Mouse (Mus musculus) large intestine, adult 2 months (tissue): ENCODE measurements around the gene Lpcat2. TPM values are rescaled to one million over a fixed set of nuclear protein-coding genes. Genes with fewer than 3 reads are reported as not detected.
"Not testable (repeated sequence)": the region's sequence is repeated elsewhere in the genome, so short reads cannot be mapped to it uniquely, and the experiment has no call there.

Experiments used
- DNase-seq: peaks from one replicate; pipeline ENCODE4 v3.0.0-alpha.2; 2012; ENCODE audit warnings: low read depth, low spot score
- WGBS: fragments of 180-500 bp; shearing (Covaris S2); methylation state at CpG from one replicate; pipeline ENCODE4 v1.1.7; 2018; 5-methylcytosine and 5-hydroxymethylcytosine counted together
- polyA plus RNA-seq: library from polyadenylated mRNA; depleted of rRNA; stranded (reverse); fragments of >200 nt; gene quantifications from 2 replicates; pipeline ENCODE4 v1.2.3, GENCODE M21; 2012

Lpcat2 gene
- polyA plus RNA-seq, 1 experiment: 2.8 TPM

DNA sequence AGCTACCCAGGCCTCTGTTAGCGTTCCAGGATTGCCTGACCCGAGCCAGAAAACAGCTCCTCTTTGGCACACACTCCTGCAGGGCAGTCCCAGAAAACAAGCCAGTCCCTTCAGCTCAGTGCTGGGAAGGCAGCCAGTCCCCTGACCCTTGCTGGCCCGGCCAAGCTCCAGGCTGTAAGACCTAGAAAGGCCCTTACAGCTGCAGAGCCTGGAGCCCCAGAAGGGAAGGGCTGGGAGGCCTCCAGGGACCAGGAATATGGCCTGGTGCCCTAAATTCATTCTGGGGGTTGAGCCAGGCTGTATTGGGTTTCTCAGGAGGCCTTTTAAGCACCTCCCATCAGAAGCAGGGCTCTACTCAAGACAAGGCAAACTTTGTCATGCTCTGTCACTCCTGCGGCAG lies 4.9 kb upstream of the Lpcat2 start:
- DNase-seq: no peak
- 41% methylated on average over 4 of the region's 4 CpGs for WGBS

DNA sequence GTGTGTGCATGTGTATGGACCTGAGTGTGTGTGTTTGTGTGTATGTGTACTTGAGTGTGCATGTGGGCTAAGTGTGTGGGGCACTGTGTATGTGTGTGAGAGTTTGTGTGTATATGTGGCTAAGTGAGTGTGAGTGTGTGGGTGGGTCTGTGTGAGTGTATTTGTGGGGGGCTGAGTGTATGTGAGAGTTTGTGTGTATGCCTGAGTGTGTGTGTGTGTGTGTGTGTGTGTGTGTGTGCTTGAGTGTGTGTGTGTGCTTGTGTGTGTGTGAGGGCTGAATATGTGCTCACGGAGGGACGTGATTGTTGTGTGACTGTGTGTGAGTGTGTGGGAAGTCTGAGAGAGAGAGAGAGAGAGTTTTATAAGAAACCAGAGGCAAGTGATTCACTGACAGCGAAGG lies 3.8 kb upstream of the Lpcat2 start:
- no peak for DNase-seq
- 94% methylated on average over 3 of the region's 3 CpGs for WGBS

DNA sequence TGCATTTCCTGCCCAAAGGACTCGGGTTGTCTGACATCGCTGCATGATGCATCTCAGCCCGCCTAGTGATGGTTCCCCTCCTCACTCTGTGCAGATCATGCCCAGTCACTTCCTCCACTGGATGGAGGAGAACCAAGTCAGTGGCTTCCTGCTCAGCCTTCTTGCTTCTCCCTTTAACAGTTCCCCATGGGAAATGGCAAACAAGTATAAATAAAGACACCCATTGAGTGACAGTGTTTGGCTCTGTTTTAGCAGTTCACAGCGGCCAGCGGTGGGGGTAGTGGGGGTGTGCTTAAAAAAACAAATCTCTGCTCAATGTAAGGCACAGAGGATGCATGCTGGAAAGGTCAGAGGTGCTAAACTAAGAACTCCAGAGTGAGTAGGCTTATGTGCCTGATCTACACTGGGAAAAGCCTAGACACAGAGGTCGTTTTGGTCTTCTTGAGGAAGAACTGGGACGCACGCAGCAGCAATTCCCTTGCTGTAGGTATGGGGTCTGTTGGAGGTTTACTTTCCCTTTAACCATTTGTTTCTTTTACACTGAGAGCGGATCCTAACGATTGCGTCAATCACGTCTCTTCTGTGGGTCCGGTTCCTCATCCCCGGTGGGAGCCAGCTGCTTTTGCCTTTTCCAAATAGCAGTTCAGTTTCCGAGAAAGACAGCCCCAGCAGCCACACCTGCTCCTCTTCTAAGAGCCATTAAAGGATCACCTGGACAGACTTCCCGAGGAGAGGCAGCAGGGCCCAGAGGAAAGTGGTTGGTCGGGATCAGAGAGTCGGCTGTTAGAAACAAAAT lies 1.8 kb upstream of the Lpcat2 start:
- no peak for DNase-seq
- WGBS: 20% methylated on average over 18 of the region's 18 CpGs

DNA sequence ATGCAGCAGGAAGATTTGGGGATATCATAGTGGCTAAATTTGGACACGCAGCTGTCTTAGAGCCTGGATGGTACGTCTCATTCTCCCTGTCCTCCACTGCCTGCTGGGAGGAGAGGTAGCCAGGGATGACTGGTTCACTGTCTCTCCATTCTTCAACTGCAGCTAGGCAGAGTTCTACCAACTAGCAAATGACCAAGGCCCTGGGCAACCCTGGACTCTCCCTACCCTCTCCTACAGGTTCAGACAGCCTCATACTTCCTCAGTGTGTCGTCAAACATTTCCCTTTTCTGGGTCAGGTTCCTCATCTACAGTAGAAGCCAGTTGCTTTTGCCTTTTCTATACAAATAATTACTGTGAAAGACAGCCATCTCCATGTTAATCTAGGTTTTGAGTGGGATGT lies 466 bp upstream of the Lpcat2 start:
- no peak for DNase-seq
- WGBS: 28% methylated on average over 3 of the region's 3 CpGs

GRCm38 (mm10) chr8:92856273-92856986 lies 1.3 kb downstream of the Lpcat2 start:
- no peak for DNase-seq
- 65% methylated on average over 7 of the region's 7 CpGs for WGBS

- WGBS: 85% methylated on average over 14 of the region's 14 CpGs
- no peak for DNase-seq
Measured at GRCm38 (mm10) chr8:92858475-92859182, 3.5 kb downstream of the Lpcat2 start.

DNA sequence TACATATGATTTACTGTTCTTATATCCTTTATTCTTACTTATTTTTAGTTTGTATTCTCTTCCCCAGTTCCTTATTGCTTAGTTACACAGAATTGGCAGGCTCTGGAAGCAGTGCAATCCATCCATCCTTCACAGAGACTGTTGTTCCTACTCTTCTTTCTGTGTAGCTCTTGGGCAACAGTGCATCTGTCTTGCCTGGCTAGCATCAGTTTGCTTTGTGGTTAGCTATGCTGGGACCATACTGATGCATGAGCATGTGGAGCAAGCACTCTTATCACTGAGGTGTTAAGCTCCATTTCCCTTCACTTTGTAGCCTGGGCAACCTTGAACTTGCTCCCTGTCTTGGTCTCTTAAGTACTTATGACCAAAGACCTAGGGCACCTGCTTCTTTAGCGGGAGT lies 6.8 kb downstream of the Lpcat2 start:
- no peak for DNase-seq
- WGBS: 95% methylated on average over 1 of the region's 1 CpGs

- WGBS: 32% methylated on average over 7 of the region's 7 CpGs
- DNase-seq: no peak
Measured at GRCm38 (mm10) chr8:92870281-92870680, 15.1 kb downstream of the Lpcat2 start.

DNA sequence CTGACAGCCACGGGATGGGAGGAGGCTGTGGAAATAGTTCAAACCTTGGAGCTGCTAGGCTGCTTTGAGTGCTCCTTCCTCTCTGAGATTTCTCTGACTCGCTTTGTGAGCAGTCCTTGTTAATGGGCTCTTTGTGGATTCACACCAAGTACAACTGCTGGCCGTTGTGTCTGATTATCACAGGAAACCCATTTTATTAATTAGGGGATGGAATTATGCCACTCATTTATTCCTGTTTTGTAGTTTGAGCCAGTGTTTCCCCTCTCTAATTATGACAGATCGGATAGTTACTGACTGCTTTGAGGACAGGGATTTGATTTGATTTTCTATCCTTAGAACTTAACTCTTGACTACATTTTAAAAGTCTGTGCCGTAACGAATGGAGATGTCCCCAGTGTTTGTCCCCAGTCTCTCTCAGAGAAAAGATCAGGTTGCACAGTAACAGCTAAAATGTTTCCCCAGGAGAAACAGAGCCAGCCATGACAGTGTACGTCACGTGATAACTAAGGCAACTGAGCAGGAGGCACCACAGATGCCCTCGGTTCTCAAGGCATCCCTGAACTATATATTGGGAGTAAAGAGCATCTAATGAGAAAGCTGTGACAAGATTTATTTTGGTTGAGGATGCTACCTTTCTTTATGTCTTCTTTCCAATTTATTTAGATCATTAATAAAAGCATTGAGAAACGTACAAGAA lies 17.1 kb downstream of the Lpcat2 start:
- 83% methylated on average over 10 of the region's 10 CpGs for WGBS
- no peak for DNase-seq

DNA sequence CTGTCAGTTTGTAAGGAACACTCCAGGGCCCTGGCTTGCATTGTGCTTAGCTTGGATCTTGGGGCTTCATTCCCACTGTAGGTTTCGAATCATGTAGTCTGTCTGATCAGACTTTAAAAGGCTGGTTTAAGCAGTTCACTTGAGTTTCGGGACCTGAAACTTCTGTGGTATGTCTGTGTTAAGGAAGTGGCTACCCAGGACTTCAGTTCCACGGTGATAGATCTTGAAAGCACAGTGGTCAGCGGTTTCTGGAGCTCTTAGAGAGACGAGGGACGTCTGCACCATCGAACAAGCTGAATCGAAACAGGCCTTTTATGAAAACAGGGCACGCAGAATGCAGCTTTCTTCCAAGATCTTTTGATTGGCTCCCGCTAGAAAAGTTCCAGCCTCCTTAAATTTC lies 20.7 kb downstream of the Lpcat2 start:
- no peak for DNase-seq
- WGBS: 91% methylated on average over 10 of the region's 10 CpGs

DNA sequence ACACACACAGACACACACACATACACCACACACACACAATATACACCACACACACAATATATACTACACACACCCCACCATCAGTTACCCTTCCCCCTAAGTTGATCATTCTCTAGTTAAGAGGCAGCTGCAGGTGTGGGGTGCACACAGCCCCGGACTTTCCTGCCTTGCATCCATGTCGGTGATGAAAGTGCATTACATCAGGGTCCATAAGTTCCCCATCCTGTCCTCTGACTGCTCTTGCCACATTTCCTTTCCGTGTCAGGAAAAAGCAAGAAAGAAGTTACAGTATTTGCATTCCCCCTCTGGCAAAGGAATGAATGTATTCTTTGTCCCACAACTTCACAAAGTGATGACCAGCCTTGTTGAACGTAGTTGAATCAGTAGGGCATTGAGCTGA lies 26.1 kb downstream of the Lpcat2 start:
- no peak for DNase-seq
- WGBS: 39% methylated on average over 4 of the region's 4 CpGs

DNA sequence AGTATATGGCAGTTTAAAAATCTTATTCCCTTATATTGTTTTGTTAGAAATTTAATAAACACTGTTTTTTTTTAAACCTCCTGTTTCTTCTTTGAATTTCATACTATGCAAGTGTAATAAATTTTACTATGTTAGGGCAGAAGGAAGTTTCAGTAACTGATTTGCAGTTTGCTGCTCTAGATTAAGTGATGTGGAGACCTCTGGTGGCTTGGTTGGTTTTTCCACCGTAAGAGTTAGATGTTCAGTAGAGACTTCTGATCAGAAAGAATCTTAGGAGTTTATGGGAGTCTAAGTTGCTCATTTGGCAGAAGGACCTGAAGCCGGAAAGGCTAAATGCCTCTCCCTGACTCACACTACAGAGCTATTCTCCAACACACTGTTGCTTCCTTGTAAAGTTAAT lies 28.6 kb downstream of the Lpcat2 start:
- 33% methylated on average over 2 of the region's 2 CpGs for WGBS

DNA sequence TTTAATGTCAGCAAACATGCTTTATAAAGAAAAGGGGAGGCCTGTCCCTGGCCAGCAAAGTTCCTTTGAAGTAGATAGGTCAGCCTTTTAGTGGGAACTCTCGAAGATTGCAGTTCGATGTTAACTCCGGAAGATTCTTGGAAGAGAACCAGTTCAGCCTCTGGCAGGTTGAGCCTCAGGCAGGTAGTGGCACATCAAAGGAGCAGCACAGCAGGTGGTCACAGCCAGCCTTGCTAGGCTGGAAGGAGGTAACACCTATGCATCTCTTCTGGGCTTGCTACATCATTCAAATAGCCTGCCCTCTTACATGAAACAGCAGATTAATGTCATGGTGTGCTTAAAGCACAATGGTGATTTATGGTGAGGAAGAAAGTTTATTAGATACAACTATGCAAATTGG lies 37.1 kb downstream of the Lpcat2 start:
- not testable (repeated sequence) for DNase-seq
- 77% methylated on average over 3 of the region's 3 CpGs for whole genome bisulfite sequencing

More for the DNA sequence above, 28.6 kb downstream of the Lpcat2 start:
- DNase-seq: no peak

- no peak for DNase-seq
- WGBS: 46% methylated on average over 2 of the region's 2 CpGs
Measured at GRCm38 (mm10) chr8:92893870-92894269, 38.7 kb downstream of the Lpcat2 start.

DNA sequence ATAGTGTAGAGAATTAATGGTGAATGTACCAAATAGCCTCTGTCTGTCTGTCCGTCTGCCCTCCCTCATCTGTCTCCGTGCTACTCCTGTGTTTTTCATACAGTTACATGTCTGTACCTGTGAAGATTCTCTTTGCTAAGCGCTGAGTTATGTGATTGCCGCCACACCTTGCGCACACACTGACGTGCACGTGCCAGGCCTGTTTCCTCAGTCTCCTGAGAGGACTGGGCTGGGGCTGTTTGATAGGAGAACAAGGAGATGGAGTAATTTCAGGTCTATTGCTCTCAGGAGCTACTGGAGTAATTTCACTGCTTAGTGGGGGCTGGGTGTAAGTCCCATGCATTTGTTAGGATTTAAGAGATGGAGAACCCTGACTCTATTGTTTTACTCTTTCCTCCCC lies 39.9 kb downstream of the Lpcat2 start:
- DNase-seq: peak; percentile 18
- 36% methylated on average over 7 of the region's 7 CpGs for WGBS

DNA sequence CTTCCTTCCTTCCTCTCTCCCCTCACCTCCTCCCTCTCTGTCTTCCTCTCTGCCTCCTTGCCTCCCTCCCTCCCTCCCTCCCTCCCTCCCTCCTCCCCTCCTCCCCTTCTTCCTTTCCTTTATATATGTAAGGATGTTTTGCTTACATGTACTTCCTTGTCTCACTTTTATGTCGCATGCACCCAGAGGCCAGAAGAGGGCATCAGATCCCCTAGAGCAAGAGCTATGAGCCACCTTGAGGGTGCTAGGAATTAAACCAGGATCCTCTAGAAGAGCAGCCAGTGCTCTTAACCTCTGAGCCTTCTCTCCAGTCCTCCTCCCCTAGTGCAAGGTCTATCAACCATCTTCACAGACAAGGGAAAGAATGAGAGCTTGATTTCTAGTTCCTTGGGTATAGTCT lies 40.9 kb downstream of the Lpcat2 start:
- DNase-seq: no peak
- 65% methylated on average over 1 of the region's 1 CpGs for WGBS

DNA sequence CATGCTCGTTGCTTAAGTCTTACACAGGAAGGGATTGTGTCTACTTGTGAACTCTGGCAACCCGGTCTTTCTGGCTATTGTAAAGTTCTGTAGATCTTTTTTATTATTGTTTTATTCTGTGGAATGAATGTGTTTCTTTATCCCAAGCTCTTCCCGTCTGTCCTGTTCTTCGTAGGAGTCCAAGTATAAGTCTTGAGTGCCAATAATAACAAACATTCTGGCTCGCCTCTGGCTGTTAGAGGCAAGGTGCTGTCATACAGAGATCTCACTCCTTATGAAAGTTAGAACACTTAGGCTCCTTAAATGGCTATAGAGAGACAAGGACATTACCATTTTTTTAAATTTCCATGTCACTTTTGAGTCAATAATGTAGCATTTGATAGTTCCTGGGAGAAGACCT lies 41.5 kb downstream of the Lpcat2 start:
- DNase-seq: no peak
- 23% methylated on average over 5 of the region's 5 CpGs for WGBS

DNA sequence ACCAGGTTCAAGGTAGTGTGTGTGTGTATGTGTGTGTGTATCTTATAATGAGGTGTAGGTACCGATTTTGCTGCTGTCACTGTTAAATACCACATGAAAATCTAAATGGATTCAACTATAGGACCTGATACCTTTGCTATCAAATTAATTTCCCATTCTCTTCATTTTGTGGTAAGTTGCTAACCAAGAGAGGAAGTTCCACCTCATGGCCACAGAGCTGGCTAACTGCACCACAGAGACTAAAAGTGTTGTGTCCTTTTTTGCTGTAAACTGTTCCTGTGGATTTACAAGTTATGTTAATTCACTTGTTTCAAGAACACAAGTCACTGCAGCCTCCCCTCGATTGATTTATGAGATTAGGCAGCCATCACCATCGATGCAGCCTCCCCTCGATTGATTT lies 42.7 kb downstream of the Lpcat2 start:
- WGBS: 65% methylated on average over 4 of the region's 4 CpGs
- DNase-seq: no peak

DNA sequence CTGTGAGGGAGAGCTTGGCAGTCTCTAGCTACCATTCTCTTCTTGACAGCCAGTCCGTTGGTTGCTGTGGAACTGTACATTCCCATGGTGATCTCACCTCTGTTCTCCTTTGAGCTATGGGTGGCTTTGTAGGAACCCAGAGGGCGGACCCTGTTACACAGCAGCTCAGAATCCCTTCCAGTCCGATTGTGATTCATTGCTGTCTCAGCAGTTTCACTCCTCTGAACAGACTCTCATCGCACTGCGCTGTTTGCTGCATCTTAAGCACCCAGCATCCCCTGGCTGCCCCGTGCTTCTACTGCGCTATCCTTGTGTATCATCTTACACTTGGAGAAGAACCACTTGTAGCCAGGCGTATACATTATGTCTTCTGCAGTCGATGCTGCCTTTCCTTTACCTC lies 44.5 kb downstream of the Lpcat2 start:
- no peak for DNase-seq
- 89% methylated on average over 9 of the region's 9 CpGs for WGBS

DNA sequence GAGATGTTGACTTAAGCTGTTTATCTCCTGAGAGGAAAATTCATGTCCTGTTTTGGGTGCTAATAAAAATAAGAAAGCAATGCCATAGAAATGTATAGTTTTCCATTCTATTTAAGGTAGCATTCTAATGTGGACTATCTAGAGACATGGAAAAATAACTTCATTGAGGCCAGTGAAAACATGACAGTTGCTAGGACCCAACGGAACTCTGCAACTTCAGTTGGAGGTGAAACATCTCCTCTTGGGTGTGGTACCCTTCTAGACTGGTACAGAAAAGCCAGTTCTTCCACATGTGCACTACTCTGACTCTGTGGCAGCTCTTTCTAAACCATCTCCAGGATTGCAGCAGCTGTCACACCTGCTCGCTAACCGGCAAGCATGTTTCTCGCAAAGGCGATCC lies 46.0 kb downstream of the Lpcat2 start, which contains the start of gene Capns2:
Gene Capns2, plus strand, starts transcription at position 301 of the 400 bp plus-strand sequence.
- 95% methylated on average over 5 of the region's 5 CpGs for WGBS
- DNase-seq: no peak
